Mouse (Mus musculus): Measurements from ENCODE around the gene AC124502.3. TPM values are rescaled to one million over a fixed set of nuclear protein-coding genes. Genes with fewer than 3 reads are reported as not detected.
"Not testable (repeated sequence)": the region's sequence is repeated elsewhere in the genome, so short reads cannot be mapped to it uniquely, and the experiment has no call there.

AC124502.3 gene
- 2.2 and 2.3 TPM in 2 replicates for polyA plus RNA-seq (2015; fragmentation: Nextera tagmentation; extraction: Ambion mirVana)

DNA sequence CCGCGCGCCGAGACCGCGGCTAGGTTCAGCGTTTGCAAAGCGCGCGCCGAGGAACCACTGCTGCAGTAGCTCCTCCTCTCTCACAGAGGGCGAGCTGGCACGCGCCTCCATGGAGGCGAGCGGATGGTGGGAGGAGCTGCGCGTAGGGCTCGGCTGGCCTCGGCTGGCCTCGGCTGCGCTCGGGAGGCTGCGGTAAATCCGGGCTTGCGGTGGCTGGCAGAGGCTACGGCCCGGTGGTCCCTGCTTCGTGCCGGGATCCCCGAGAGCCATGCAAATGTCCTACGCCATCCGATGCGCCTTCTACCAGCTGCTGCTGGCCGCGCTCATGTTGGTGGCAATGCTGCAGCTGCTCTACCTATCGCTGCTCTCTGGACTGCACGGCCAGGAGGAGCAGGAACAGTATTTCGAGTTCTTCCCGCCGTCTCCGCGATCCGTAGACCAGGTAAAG is at the start of gene AC124502.3, which contains the start of gene B4gat1:
Gene AC124502.3 (plus strand): TSS at position 183 of the 448 bp plus-strand sequence.
Gene B4gat1 (plus strand): TSS at position 118 of the 448 bp plus-strand sequence.
- Histone ChIP-seq H3K4me2 (peak within 1 kb of the TSS; percentile 98), H3K9ac (peak within 1 kb of the TSS; percentile 88), H3K27ac (peak within 1 kb of the TSS; percentile 82), H3K27me3 (replicated peaks) (no peaks in the 10 kb centered on the region), H3K36me3 (no peaks in the 10 kb centered on the region), H3K4me1 (peaks cover 29% of the 10 kb centered on the region), H3K9me3 (no peaks in the 10 kb centered on the region), H3K4me3 (replicated peaks) (peak within 1 kb of the TSS; percentile 64)
- under 1% methylated on average over 44 of the region's 44 CpGs for WGBS
- peak; percentile 87 for ATAC-seq (ENCODE audit: insufficient read depth, low FRiP score, low read depth)

DNA sequence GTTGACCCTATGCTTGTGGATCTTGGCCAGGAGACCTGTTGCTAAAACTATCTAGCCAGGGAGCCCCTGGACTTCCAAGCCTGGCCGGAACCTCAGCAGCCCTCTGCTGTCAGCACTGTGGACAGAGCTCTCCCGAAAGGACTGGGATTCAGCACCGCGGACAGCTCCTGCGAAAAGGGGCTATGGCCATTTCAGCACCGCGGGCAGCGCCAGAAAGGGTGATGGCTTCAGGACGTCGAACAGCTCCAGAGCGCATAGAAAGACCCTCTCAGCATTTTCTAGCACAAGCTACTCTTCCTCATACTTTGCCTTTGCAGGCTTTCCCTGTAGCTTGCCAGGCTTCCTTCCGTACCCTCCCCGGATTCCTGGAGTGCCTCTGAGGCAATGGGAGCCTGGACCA is 49.7 kb upstream of the AC124502.3 start:
- WGBS: 5% methylated on average over 13 of the region's 13 CpGs
- Histone ChIP-seq H3K4me1 (peaks cover 11% of the 10 kb centered on the region; the same call in 1 of the 2 replicates), H3K9ac (no peak overlapping the region), H3K4me3 (replicated peaks) (no peak overlapping the region), H3K27ac (no peak overlapping the region), H3K27me3 (replicated peaks) (peaks cover 39% of the 10 kb centered on the region), H3K9me3 (no peaks in the 10 kb centered on the region), H3K36me3 (no peaks in the 10 kb centered on the region), H3K4me2 (no peak overlapping the region)
- ATAC-seq (ENCODE audit: insufficient read depth, low FRiP score, low read depth): peak; percentile 38; the same call in 1 of the 2 replicates

DNA sequence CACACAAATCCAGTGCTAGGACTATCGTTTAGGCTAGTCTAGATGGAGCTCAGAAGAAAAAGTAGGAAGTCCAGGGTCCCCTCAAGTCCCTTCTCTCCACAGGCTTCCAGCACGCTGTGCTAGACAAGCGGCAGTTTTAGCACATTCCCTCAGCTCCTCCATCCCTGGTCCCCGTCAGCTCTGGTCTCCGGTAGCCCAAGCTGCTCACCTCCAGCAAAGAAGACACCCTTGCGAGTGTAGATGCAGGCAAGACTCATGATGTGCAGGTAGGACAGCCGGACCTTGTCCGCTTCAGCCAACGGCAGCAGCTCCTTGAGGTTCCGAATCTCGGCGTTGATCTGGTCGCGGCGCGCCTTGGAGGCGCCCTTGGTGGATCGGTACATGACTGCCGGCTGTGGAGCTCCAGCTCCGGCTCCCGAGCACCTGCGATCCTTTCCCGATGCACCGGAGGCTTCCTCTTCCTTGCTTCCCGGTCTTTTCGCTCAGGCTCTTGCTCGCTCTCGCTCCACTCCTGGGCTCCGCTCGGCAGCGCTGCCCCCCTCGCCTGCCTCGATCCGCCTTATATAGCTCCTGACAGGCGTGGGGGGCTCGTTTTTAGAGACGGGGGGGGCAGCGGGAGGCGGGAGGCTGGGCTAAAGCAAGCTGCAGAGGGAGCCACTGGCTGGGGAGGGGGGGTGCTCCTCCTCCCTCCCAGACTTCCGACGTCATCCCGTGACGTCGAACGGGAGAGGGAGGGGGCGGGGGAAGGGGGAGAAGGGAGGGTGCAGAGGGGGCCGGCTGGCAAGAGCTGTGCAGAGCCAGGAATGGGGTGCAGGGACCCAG is 49.0 kb upstream of the AC124502.3 start:
- H3K4me3 ChIP-seq (replicated peaks): no peak overlapping the region; the same call in 1 of the 2 replicates
- no peak for ATAC-seq (ENCODE audit: insufficient read depth, low FRiP score, low read depth)
- peaks cover 34% of the 10 kb centered on the region for H3K27me3 ChIP-seq (replicated peaks)
- H3K4me1 ChIP-seq: peaks cover 11% of the 10 kb centered on the region; the same call in 1 of the 2 replicates
- whole genome bisulfite sequencing: 25% methylated on average over 40 of the region's 47 CpGs
- H3K9me3 ChIP-seq: no peaks in the 10 kb centered on the region
- no peak overlapping the region for H3K4me2 ChIP-seq
- no peaks in the 10 kb centered on the region for H3K36me3 ChIP-seq
- H3K27ac ChIP-seq: no peak overlapping the region
- no peak overlapping the region for H3K9ac ChIP-seq

DNA sequence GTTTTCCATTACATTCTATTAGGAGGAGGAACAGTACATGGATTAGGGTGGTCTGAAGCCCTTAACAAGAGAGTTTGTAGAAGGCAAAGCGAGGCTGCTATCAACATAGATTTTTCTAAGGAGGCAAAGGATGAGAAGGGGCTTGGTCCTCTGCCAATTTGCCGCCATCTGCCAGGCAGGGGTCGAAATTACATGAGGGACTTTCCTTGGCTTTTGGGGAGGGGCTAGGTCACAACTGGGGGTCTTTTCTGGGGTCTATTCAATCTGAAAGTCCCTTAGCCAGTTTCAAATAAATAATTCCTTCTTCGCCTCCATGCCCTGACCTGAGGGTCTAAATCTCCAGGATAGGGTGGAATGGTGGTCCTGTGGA is 48.5 kb upstream of the AC124502.3 start, which contains the start of gene Npas4:
Gene Npas4 (minus strand): TSS at position 61 of the 370 bp plus-strand sequence.
- H3K4me3 ChIP-seq (replicated peaks): no peak within 1 kb of the TSS; the same call in 1 of the 2 replicates
- WGBS: 28% methylated on average over 4 of the region's 4 CpGs
- H3K36me3 ChIP-seq: no peaks in the 10 kb centered on the region
- peaks cover 34% of the 10 kb centered on the region for H3K27me3 ChIP-seq (replicated peaks)
- no peak within 1 kb of the TSS for H3K27ac ChIP-seq
- ATAC-seq (ENCODE audit: insufficient read depth, low FRiP score, low read depth): no peak
- H3K9me3 ChIP-seq: no peaks in the 10 kb centered on the region
- H3K4me2 ChIP-seq: 0 out of 2 replicates have a peak within 1 kb of the TSS, but pooled peaks have one; percentile 6
- peaks cover 11% of the 10 kb centered on the region; the same call in 1 of the 2 replicates for H3K4me1 ChIP-seq
- no peak within 1 kb of the TSS for H3K9ac ChIP-seq

DNA sequence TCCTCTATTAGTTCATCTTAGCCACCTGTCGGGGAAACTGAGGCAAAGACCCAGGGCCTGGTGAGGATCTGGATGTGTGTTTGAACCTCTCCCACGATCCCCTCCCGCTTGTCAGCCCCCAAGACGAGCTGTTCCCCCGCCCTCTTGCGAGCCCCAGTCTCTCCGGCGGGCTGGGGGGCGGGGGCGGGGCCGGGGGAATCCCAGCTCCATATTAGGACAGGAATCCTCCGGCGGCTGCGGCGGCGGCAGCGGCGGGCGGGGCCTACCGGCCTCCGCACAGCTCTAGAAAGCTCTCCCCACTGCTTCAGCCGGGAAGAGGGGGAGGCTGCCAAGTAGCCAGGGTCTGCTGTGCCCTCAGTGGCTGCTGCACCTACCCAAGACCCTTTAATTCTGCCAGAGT is 48.0 kb upstream of the AC124502.3 start:
- peaks cover 31% of the 10 kb centered on the region for H3K27me3 ChIP-seq (replicated peaks)
- no peak overlapping the region for H3K27ac ChIP-seq
- WGBS: 2% methylated on average over 22 of the region's 22 CpGs
- 0 out of 2 replicates have a peak overlapping the region, but pooled peaks have one; percentile 6 for H3K4me2 ChIP-seq
- H3K4me1 ChIP-seq: peaks cover 11% of the 10 kb centered on the region; the same call in 1 of the 2 replicates
- no peaks in the 10 kb centered on the region for H3K9me3 ChIP-seq
- no peak overlapping the region for H3K9ac ChIP-seq
- no peak overlapping the region for H3K4me3 ChIP-seq (replicated peaks)
- no peak for ATAC-seq (ENCODE audit: insufficient read depth, low FRiP score, low read depth)
- H3K36me3 ChIP-seq: no peaks in the 10 kb centered on the region

DNA sequence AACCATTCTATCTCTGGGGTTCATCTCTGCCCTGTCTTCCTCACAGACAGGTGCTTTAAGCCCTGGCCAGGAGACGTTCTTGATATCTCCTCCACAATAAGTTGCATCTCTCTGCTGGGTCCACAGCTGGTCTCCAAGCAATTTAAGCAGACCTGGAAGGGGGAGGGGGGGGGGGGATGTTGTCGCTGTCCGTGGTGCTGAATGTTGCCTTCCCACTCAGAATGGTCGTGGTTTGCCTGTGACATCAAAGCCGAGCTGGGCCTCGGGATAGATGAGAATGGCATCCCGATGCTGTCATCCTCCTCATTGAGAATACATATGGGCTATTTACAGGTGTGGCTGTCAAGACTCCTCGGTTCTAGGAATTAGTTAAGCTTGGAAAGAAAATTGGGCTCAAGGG is 46.3 kb upstream of the AC124502.3 start:
- Histone ChIP-seq H3K9ac (no peak overlapping the region), H3K27me3 (replicated peaks) (peaks cover 27% of the 10 kb centered on the region), H3K27ac (no peak overlapping the region), H3K36me3 (no peaks in the 10 kb centered on the region), H3K4me2 (no peak overlapping the region), H3K4me3 (replicated peaks) (no peak overlapping the region), H3K9me3 (no peaks in the 10 kb centered on the region), H3K4me1 (peaks cover 11% of the 10 kb centered on the region; the same call in 1 of the 2 replicates)
- 19% methylated on average over 8 of the region's 8 CpGs for WGBS
- ATAC-seq (ENCODE audit: insufficient read depth, low FRiP score, low read depth): no peak

DNA sequence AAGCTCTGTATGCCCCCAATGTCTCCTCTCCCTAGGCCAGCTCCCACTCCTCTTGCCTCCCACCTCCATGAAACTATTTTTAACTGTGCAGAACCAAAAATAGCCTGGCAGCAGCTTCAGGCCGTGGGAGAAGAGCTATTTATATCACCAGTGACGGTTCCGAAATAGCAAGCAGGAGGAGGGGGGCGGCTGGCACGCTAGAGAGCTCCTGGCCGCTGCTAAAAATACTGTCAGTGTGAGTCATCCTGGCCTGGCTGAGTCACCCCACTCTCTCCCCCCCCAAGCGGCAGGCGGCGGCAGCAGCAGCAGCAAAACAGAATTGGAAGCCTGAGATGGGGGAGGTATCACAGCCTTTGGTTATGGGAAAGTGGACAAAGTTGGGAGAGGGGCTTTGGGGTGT is 45.8 kb upstream of the AC124502.3 start:
- no peak overlapping the region for H3K4me3 ChIP-seq (replicated peaks)
- no peaks in the 10 kb centered on the region for H3K9me3 ChIP-seq
- 2% methylated on average over 9 of the region's 9 CpGs for WGBS
- H3K4me1 ChIP-seq: peaks cover 11% of the 10 kb centered on the region; the same call in 1 of the 2 replicates
- ATAC-seq (ENCODE audit: insufficient read depth, low FRiP score, low read depth): peak; percentile 44; the same call in 1 of the 2 replicates
- H3K4me2 ChIP-seq: no peak overlapping the region
- H3K9ac ChIP-seq: no peak overlapping the region
- H3K36me3 ChIP-seq: no peaks in the 10 kb centered on the region
- peaks cover 27% of the 10 kb centered on the region for H3K27me3 ChIP-seq (replicated peaks)
- H3K27ac ChIP-seq: no peak overlapping the region

DNA sequence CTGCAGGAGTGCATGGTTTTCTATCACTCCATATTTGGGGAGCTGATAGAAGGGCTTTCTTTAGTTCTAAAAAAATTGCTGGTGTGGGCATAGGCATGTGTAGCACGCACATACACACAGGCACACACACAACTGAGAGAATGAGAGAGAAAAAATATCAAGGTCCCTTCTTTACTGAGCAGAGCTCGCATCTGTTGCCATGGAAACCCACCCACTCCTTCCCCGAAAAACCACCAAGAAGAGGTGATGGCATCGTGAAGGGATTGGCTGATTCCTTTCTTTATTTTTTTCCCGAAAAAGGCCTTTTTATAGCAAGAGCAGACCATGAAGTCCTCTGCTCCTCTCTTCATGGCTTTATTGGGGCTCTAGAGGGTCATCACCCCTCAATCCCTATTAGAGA is 44.6 kb upstream of the AC124502.3 start:
- no peak for ATAC-seq (ENCODE audit: insufficient read depth, low FRiP score, low read depth)
- no peaks in the 10 kb centered on the region for H3K9me3 ChIP-seq
- H3K9ac ChIP-seq: no peak overlapping the region
- H3K4me3 ChIP-seq (replicated peaks): no peak overlapping the region
- peaks cover 27% of the 10 kb centered on the region for H3K27me3 ChIP-seq (replicated peaks)
- no peak overlapping the region for H3K27ac ChIP-seq
- H3K4me2 ChIP-seq: no peak overlapping the region
- H3K36me3 ChIP-seq: no peaks in the 10 kb centered on the region
- WGBS: 65% methylated on average over 5 of the region's 5 CpGs
- peaks cover 11% of the 10 kb centered on the region; the same call in 1 of the 2 replicates for H3K4me1 ChIP-seq

DNA sequence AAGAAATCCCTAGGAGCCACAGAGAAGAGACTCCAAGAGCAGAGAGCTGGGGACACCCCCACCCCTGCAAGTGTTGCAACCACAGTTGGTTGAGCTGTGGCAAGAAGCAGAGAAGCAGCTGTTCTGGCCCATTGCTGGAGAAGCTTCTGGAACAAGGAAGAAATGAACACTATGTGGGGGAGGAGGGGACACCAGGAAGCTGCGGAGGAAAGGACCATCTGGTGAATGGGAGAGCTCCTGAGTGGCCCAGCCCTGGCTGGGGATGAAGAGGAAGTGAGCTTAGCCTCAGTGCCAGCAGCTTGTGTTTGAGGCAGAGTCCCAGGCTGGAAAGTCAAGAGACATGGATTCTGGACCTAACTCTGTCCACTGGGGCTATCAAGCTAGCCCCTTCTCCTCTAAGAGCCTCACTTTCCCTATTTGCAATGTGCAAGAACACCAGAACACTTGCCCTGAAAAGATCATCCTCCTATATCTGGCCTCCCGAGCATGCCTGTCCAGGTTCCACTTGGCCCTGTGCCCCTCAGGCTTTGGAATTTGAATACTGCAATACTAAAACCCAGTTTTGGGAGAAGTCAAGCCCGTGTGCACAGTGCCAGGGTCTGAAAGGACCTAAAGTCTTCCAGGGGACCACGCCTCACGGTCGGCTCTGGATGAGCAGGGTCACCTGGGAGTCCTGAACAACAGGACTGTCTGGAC is 39.1 kb upstream of the AC124502.3 start:
- H3K4me2 ChIP-seq: peak overlapping the region; percentile 6; the same call in 1 of the 2 replicates
- H3K4me1 ChIP-seq: peaks cover 6% of the 10 kb centered on the region
- no peak for ATAC-seq (ENCODE audit: insufficient read depth, low FRiP score, low read depth)
- H3K9ac ChIP-seq: no peak overlapping the region
- no peaks in the 10 kb centered on the region for H3K36me3 ChIP-seq
- H3K27ac ChIP-seq: no peak overlapping the region
- 56% methylated on average over 6 of the region's 6 CpGs for WGBS
- H3K4me3 ChIP-seq (replicated peaks): no peak overlapping the region
- H3K27me3 ChIP-seq (replicated peaks): peaks cover 6% of the 10 kb centered on the region; the same call in 1 of the 2 replicates
- H3K9me3 ChIP-seq: no peaks in the 10 kb centered on the region

DNA sequence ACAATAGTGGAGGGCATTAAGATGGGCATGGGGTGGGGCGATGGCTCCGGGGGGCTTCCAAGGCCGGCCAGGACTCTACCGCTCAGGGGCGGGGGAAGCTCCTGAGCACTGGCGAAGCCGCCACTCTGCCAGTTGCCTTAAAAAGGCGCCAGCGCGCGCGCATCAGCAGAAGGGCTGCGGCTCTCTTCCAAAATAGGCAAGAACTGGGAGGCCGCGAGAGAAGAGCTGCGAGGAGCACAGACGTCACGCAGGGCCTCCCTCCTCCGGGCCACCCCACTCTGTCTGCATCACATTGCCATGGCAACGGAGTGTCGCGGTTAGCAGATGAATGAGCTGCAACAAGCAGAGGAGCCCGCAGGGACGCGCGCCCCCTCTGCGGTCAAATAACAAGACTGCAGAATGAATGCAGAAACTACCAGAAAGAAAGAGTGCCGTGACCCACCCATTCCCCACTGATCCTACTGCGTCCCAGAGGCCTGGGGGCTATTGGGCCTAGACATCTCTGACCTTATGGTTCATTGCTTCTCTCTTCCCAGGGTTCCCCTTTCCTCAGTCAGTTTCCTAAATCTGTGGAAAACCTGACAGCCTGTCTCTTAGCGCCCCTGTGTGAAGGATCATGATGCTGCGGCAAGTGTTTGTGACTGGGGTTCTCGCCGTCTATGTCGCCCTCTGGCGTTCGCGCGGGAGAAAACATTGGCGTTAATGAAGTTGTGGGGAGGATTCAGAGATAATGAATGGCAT is 36.9 kb upstream of the AC124502.3 start:
- ATAC-seq (ENCODE audit: insufficient read depth, low FRiP score, low read depth): peak; percentile 73
- H3K4me3 ChIP-seq (replicated peaks): peak overlapping the region; percentile 23
- WGBS: under 1% methylated on average over 39 of the region's 39 CpGs
- H3K9ac ChIP-seq: no peak overlapping the region
- H3K9me3 ChIP-seq: no peaks in the 10 kb centered on the region
- no peaks in the 10 kb centered on the region for H3K36me3 ChIP-seq
- peaks cover 6% of the 10 kb centered on the region; the same call in 1 of the 2 replicates for H3K27me3 ChIP-seq (replicated peaks)
- peak overlapping the region; percentile 50 for H3K4me2 ChIP-seq
- peaks cover 6% of the 10 kb centered on the region for H3K4me1 ChIP-seq
- H3K27ac ChIP-seq: peak overlapping the region; percentile 54

DNA sequence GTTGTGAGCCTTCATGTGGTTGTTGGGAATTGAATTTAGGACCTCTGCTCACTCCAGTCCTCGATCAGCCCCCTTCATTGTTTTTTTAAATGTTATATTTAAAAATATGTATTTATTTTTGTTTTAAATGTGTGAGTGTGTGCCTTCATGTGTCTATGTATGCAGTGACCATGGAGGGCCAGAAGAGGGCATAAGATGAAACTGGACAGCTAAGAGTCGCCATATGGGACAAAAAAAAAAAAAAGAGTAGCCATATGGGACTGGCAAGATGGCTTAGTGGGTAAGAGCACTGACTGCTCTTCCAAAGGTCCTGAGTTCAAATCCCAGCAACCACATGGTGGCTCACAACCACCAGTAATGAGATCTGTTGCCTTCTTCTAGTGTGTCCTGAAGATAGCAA is 35.0 kb upstream of the AC124502.3 start:
- H3K4me2 ChIP-seq; H3K4me1 ChIP-seq; H3K4me3 ChIP-seq (replicated peaks); H3K27me3 ChIP-seq (replicated peaks); H3K9me3 ChIP-seq; H3K36me3 ChIP-seq; H3K9ac ChIP-seq; H3K27ac ChIP-seq; ATAC-seq (ENCODE audit: insufficient read depth, low FRiP score, low read depth): not testable (repeated sequence)
- WGBS: 57% methylated on average over 2 of the region's 2 CpGs

Measured in stomach, embryonic 15.5 days (tissue).